9 mouse cellular contexts compared by ENCODE assay signal in the genomic region with DNA sequence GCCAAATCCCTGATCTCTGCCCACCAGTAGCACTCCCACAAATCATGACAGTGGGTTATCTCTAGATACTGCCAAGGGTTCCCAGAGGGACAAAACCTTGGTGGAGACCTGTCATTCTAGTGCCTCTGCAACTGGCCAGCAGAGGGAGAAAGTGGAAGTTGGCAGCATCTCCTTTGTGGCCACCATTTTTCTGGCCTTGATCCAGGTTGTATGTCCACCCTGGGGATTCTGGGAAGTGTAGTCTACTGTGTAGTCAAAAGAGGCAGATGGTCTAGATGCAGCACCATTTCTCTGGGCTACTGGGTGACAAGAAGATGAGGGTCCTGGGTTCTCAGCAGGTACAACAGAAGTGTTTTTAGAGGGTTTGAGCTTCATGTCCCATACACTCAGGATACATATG.
DNase-seq lines count a peak whose midpoint lies in the region; ATAC-seq and TF ChIP-seq lines count a peak whose summit lies in the region.
"Had no signal": no experiment of that assay in that cellular context is flagged by ENCODE, and none has a peak within 500 bp of the region (broad histone marks: within the 10 kb centered on the region; RNA-seq: fewer than 3 reads in every experiment).

No protein-coding gene starts in this region.

- no peak for TF ChIP-seq CTCF in thymus, adult 2 months (IDR thresholded peaks at IDR 0.05; ENCODE audit: borderline replicate concordance, control insufficient read depth, extremely low read depth, insufficient read depth, low read length, poor library complexity)

- H3K27me3 ChIP-seq in thymus, adult 2 months (ENCODE audit: control insufficient read depth, insufficient read depth, low read length) = no peaks in the 10 kb centered on the region

- H3K36me3 ChIP-seq in thymus, adult 2 months (ENCODE audit: control insufficient read depth, insufficient read depth, low read length) = no peaks in the 10 kb centered on the region
- H3K36me3 ChIP-seq: liver, embryonic 15.5 days had no signal

- 0 out of 2 replicates have a peak, but pooled peaks cover 2% of the 10 kb centered on the region for H3K4me1 ChIP-seq in thymus, adult 2 months (replicated peaks; ENCODE audit: control insufficient read depth, insufficient read depth, low read length)
- H3K4me1 ChIP-seq: liver, embryonic 15.5 days had no signal

- no peak for TF ChIP-seq POLR2A in thymus, adult 2 months (IDR thresholded peaks at IDR 0.05; ENCODE audit: control insufficient read depth, extremely low read depth, insufficient read depth, low read length, poor library complexity)

- no peak overlapping the region for H3K27ac ChIP-seq in thymus, adult 2 months (ENCODE audit: control insufficient read depth, insufficient read depth, low read length)
- H3K27ac ChIP-seq: liver, embryonic 15.5 days had no signal

- no peak for ATAC-seq in cerebellum, adult (ENCODE audit: insufficient number of reproducible peaks, low FRiP score, low TSS enrichment)

- no peak overlapping the region for H3K4me3 ChIP-seq in thymus, adult 2 months (ENCODE audit: control insufficient read depth, insufficient read depth, low read length)
- H3K4me3 ChIP-seq: liver, embryonic 15.5 days had no signal

- peak; percentile 32 for DNase-seq in cerebellum, adult 11 months
- peak; percentile 61 for DNase-seq in layer of hippocampus, adult 9-11 months
- DNase-seq in layer of hippocampus, postnatal 36 days = no peak
- peak; percentile 72 for DNase-seq in ZHBTc4 (ENCODE audit: low read depth, low spot score)
- peak; percentile 3 to 15 for DNase-seq in gastrocnemius, adult 8-10 months (ENCODE audit: low spot score in 2 of 2)
- DNase-seq in lung, postnatal 4 days = peak; percentile 67 to 73
- no peak for DNase-seq in thymus, adult 2 months

Comparison
In these comparisons a context has a peak if more than half of its experiments do, and no peak if none do; other contexts are left out.
1. DNase-seq: peak in cerebellum, adult 11 months (single experiment), layer of hippocampus, adult 9-11 months (single experiment), ZHBTc4 (single experiment), gastrocnemius, adult 8-10 months (2 of 2) and lung, postnatal 4 days (2 of 2); none in layer of hippocampus, postnatal 36 days (0 of 2) and thymus, adult 2 months (single experiment).